Mouse (Mus musculus) urinary bladder, postnatal 10 days (tissue): Measurements from ENCODE around the gene Trim13.
A peak's percentile ranks its signal among the peaks of the same experiment; 100 is the strongest.
"Not testable (repeated sequence)": the region's sequence is repeated elsewhere in the genome, so short reads cannot be mapped to it uniquely, and the experiment has no call there.

Source experiments
- DNase-seq: peaks from one replicate; pipeline ENCODE4 v3.0.0; 2022; ENCODE audit warnings: low spot score

Gene Trim13

DNA sequence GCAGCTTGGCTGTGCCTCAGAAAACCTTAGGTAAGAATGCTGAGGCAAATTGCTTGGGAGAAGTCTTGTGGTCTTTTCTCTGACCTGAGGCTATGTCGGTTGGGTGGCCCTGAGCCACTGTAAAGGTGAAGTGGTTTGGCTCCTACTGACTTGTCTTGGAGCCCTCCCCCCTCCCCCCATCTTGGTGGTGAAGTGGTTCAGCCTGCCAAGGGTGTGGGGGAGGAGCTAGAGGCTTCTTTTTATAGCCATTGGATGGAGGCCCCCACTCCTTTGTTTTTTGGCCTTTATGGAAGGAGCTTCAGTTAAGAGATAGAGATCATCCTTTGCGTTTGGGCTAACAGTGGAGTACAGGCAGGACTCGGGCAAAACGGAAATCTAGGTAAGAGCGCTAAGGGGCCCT, at the start of gene Trim13:
Gene Trim13 (plus strand): TSS at position 280 of the 400 bp plus-strand sequence.
- no peak for DNase-seq

DNA sequence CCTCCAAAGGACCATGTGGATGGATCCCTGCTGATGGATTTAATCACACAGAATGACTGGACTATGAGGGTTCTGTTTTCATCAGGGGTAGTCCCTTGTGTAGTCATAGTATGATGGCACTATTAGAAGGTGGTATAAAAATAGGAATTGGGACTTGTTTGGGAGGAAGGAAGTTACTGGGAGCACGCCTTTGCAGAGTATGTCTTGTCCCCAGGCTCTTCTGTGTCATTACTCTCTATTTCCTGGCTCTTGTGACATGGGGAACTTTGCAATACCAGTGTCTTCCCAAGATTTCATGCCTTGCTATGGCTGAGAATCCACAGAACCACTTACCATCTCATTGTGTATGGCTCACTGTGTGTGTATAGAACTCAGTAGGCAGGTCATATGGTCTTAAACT, 49.4 kb upstream of the Trim13 start:
- no peak for DNase-seq

DNA sequence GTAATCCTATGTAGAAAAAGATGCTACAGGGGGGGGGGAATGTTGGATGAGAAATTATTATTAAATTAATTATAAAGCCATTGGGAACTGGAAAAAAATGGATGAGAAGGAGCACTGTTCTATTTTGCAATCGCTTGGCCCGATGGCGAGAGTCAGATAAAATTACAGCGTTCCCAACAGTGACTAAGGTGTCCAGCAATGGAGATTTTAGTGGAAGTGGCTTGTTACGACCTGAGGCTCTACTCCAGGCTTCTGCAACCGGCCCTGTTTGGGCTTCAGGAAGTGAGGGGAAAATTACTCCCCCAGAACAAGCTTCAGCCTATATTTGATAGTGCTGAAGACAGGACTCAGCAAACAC, 42.1 kb upstream of the Trim13 start:
- DNase-seq: no peak

DNA sequence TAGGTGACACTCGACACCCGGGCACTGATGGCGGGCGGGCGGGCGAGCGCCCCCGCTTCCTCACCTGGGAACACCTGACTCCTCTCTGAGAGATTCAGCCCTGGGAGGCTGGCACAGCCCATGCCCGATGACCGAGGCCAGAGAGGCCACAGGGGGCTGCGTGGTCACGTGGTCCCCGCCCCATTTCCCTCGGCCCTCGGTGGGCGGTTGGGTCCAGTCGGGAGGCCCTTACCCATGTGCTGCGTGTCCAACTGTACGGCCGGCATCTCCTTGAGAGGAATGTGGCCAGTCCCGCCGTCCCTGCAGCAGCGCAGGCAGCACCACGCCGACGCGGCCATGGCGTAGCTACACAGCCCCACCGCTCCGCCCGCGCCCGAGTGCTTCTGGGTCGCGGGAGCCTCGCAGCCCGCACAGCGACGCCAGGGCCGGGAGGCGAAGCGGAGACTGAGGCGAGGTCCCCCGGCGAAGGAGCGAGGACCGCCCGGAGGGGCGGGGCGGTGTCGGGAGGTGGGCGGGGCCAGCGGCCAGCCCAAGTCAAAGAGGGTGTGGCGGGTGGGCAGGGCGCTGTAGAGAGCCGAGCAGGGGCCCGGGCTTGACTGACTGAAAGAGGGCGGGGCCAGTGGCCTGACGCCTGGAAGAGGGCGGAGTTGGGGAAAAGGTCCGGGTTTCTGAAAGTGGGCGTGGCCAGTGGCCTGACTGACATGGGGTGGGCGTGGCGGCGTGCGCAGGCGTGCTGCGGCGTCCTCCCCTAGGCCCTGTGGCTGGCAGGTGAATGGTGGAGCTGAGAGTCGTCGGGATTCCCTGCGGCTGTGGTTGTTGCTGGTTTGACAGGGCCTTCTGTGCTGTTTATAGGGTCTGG, 41.5 kb upstream of the Trim13 start, which contains the start of gene Spryd7:
Gene Spryd7 (minus strand): TSS at position 598 of the 859 bp plus-strand sequence.
- peak; percentile 93 for DNase-seq

DNA sequence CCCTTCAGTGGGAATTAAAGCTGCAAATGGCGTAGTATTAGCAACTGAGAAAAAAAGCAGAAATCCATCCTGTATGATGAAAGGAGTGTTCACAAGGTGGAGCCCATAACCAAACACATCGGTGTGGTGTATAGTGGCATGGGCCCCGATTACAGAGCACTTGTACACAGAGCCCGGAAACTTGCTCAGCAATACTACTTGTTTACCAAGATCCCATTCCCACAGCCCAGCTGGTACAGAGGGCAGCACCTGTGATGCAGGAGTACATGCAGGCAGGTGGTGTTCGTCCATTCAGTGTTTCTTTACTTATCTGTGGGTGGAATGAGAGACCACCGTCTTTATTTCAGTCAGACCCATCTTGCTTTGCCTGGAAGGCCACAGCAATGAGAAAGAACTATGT, 39.1 kb upstream of the Trim13 start:
- DNase-seq: no peak

DNA sequence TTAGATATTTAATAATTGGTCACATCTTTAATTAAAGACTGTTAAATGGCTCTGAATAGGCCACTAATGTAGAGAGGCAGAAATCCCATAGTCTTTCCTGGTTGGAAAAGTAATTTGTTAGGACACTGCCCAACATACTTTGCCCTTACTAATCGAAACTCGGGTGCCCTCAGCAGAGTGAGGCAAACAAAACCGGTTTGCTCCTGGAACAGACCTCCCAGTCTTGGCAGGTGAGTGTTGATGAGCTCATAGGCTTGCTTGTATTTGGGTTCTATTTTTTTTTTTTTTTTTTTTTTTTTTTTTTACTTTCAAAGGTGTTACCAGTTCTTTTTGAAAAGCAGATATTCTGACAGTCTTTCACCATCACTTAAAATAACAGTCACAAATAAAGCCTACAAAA, 38.2 kb upstream of the Trim13 start:
- no peak for DNase-seq

DNA sequence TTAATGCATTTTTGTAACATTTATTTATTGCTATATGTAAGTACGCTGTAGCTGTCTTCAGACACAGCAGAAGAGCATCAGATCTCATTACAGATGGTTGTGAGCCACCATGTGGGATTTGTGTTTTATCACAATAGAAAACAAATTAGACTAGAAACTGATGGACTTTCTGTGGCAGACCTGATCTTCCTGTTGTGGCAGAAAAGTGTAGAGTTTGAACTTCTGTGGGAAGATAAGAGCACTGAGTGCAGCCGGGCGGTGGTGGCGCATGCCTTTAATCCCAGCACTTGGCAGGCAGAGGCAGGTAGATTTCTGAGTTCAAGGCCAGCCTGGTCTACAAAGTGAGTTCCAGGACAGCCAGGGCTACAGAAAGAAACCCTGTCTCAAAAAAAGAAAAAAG, 31.8 kb upstream of the Trim13 start:
- DNase-seq: not testable (repeated sequence)

DNA sequence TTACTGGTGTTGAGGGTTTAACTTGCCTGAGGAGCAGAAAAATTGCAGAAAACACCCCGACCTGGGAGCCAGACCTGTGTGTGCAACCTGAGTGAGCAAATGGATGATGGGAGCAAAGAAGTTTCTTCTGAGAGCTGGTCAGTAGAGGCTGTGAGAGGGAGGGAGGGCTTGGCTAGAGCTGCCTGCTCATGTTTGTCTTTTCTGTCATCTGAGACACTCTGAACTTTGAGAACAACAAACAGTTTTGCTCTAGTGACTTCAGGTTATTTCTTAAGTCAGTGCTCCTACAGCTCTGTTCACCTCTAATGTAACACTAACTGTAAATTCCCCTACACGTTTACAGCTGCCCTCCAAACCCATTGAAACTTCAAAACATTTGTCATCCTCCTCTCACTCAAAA, 28.7 kb upstream of the Trim13 start:
- DNase-seq: no peak

DNA sequence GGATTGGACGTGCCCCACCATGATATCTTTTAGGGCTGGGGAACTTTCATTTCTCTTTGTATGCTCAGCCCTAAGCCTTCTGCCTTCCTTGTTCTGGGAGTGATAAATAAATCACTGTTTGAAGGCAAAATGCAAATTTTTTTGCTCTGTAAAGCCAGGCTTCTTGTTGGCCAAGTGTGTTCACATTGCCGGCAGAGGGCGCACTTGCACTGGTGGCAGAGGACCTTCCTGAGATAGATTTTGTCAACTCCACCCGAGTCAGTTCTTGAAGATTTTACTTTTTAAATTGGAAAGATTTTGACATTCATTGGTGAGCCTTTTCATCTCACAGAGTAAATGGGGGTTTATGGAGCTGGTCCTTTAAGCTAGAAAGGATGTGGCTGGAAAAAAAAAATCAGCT, 26.7 kb upstream of the Trim13 start:
- DNase-seq: peak; percentile 54

DNA sequence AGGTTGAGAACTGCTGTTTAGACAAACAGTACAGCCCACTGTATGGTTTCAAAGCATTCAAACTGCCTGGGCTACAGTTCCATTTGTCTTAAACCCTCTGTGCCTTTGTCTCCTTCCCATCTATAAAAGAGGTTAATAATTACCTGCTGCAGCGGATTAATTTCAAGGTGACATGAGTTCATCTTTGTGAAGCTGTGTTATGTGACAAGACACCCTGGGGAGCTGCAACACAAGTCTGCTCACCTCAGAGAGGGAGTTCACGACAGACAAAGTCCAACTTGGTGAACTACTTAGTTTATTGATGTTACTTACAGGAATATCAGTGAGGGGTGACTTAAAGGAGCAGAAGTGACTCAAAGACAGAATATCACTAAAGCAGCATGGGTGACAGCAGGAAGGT, 25.9 kb upstream of the Trim13 start:
- no peak for DNase-seq

DNA sequence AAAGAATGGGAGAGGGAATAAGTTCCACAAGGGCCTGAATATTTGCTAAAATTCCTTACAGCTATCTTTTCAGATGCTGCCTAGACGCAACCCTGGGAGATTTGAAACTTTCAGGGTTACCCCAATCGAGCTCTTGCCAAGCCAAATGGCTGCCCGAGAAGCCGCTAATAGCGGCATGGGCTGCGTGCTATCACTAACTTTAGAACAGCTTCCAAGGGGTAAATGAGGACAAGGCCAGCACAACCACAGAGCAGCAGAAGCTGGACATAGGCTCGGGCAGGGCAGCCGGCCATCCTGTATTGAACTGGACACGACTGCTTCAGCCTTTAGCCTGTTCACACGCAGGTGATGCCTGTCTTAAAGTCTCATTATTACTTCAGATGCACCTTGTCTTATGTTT, 23.0 kb upstream of the Trim13 start:
- DNase-seq: no peak

DNA sequence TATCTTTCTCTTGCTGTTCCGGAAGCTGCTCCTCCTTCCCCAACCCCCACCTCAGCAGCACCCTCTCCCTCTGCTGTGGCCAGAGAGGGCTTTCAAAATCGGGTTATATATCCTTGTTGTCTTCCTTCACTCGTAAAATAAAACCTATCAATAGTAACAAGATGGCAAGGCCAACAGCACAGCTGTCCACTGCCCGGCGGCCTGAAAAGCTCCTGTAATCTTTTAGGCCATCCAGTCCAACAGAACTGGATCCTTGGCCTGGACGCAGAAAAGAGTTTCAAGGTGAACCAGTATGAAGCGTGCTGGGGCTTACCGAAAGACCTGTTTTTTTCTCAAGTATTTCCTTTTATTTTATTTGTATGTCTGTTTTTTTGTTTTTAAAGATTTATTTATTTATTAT, 22.1 kb upstream of the Trim13 start:
- no peak for DNase-seq

DNA sequence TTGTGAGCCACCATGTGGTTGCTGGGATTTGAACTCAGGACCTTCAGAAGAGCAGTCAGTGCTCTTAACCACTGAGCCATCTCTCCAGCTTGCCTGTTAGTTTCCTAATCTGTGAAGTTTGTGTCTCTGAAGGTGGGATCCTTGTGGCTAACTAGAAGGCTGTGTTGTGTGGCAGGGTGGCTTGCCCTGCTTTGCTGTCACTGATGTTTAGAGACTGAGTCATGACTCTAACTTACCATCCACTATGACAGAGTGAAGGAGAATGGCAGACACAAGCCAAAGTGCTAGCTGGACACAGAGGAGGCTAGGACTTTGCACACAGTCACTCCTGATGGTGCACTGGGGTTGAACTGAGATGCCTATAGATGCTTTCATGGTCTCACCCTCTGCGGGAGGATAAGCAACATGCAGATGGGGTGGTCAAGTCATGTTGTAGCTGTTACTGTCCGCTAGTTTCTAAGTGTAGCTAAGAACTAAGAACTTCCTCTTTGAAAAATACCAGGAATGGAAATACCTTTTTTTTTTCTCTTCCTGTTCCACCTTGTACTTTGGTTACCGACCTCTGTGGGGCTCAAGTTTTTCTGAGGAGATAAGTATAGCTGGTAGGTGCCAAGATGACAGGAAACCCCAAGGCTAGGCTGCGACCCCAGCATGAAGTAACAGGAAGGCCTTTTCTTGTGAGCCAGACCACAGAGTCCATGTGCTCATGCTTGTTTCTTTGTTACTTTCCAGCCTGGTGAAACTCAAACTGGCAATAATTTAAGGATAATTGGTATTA, 8.6 kb upstream of the Trim13 start:
- DNase-seq: no peak

DNA sequence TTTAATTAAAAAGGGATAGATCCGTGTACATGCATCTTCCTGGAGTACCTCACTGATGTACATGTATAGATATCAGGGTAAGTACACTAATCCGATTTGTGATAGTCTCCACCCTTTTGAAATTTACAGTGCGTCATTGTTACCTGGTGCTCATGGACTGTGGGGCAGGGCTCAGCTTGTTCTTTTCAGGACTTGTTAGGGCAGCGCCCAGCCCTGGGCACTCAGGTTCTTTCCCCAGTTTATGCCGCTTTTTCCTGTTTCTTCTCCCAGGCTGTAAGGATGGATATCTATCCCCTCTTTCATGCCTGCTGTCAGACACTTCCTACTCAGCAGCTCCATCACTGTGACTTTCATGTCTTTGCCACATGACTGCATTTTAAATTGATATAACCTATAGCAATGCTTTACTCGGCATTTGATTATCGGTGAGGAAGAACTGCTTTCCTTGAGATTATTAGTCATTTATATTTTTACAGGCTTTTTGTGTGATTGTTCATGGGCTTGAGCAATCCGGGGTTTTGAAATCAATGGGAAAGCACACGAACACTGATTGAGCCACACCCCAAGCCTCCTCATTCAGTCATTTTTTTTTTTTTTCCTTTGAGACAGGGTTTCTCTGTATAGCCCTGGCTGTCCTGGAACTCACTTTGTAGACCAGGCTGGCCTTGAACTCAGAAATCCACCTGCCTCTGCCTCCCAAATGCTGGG, 1.2 kb upstream of the Trim13 start:
- no peak for DNase-seq

DNA sequence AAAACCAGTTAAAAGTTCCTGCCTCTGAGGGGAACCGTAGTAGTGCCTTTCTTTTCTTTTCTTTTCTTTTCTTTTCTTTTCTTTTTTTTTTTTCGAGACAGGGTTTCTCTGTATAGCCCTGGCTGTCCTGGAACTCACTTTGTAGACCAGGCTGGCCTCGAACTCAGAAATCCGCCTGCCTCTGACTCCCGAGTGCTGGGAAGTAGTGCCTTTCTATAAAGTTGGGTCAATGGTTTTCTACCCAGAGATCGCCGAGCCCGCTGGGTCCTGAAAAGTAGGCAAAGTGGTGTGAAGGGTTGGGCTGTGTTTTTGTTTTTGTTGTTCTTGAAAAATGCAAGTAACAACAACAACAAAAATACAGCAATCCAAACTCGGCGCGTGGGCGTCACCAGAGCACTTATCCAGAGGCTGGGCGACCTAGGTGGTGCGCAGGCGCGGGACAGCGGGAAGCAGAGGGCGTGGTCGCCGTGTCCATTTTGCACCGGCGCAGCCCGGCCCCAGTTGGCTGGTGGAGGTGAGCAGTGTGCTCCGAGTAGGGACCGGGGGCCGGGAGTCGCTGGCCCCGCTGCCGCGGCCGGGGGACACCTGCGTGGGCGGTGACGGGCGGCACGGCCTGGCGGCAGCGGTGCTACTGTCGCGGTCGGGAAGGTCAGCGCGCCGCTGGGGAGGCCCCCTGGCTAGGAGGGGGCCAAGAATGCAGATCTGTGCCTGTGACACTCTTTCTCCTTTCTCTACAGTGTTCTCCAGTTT, 1.2 kb downstream of the Trim13 start:
- DNase-seq: peak; percentile 70

DNA sequence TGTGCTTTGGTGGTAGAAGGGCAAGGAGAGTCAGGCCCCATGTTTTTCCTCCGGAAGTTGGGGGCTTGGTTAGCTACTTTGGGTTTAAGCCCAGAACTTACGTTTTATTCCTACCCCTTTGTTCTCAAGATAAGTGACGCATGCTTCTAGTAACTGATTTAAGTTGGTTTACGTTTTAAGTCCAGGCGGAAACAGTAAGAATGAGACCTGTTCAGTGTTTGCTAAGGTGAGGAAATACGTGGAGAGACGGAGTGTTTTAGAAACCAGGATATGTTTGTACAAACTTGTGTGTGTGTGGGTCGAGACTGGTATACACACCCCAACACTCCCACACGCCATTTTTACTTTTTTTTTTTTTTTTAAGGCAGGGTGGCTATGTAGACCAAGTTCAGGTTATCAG, 3.3 kb downstream of the Trim13 start:
- DNase-seq: no peak

DNA sequence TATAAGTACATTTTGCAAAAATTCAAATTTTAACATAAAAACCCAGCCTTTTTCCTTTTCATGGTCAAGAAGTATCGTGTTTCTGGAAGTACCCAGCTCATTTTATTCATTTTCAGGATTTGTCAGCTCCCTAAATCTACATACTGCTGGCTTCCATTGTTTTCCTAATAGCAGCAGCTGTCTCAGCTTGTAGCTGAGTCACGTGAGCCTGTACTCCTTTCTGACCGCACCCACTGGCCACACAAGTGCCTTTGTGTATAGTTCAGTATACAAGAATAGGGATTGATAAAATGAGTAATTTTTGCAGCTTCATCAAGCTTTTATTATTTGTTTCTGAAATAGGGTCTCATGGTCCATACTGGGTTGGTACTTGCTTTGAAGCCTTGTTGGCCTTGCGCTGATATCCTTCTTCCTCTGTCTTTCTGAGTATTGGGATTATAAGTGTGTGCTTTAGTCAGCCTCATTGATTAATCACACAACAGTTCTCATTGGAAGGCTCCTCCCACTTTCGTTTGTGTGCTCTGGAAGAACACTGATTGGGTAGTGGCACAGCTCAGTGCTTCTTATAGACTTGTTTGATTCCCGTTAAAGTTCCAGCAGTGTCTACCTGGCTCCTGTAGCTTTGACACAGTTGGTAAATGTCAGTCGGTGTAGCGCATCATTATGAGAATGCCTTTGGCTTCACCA, 5.2 kb downstream of the Trim13 start:
- no peak for DNase-seq

DNA sequence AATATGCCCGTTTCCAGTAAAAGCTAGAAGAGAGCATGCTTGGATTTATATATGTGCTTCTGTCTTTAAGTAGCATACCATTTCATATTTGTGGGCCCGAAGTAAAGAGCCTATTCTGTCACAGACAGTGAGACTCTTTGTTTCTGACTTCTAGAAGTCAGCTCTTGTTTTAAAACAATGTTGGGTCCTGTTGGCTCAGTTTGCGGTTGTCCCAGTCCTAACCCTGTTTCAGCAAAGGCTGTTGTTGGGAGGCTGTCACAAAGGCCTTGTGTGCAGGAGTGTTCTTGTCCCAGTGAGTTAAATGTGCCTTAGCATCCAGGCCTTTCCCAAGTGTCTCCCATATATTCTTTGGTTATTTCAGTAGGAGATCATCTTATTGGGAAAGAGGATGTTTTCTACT, 6.0 kb downstream of the Trim13 start:
- no peak for DNase-seq

DNA sequence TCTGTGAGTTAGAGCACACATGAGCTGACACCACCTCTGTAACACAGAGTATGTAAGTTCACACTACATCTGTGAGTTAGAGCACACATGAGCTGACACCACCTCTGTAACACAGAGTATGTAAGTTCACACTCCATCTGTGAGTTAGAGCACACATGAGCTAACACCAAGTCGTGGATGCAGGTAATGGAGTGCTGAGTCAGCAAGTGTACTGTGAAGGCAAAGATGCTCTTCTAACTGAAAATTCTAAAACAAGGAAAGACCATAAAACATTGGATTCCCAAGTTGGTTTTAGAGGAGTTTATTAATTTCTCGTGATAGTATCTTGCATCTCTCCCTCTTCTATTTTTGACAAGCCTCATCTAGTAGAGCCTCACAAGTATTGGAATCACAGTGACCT, 8.0 kb downstream of the Trim13 start:
- not testable (repeated sequence) for DNase-seq

DNA sequence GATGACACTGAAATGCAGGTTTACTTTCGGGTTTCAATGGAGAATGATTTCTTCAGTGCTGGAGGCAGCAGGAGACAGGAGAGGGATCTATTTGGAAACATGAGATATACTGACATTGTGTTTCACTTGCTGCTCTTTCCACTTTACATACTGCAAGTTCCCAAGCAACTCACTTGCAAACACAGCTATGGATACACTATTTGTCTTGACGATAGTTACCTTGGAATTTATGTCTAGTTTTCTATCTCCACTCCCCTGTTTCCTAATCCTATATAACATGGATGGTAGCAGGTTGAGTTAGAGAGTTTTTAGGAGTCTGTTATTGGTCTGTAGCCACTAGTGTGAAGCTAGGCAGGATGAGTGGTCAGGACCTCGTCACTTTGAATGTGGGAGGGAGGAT, 9.1 kb downstream of the Trim13 start, which contains the start of gene Kcnrg:
Gene Kcnrg (plus strand): TSS at position 301 of the 400 bp plus-strand sequence.
- no peak for DNase-seq

DNA sequence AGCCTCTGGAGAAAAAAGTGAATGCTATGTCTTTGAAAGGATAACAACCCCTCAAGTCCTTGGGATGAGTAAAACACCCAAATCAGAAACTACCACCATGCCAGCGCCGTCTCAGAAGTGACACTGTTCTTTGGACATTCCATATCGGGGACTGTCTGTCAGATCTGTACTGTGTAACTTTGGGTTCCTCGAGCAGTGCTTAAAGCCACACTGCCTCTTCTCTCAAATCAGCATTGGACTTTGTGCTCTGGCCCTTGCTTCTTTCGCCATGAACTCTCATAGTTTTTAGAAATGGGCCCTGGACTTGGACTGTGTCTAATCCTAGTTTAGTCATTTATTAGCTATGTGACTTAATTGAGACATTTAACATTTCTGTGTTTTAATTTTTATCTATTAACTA, 13.7 kb downstream of the Trim13 start:
- no peak for DNase-seq
